Mouse (Mus musculus): ENCODE measurements around the gene Fam129a. TPM values are rescaled to one million over a fixed set of nuclear protein-coding genes. Genes with fewer than 3 reads are reported as not detected.

The Fam129a gene
- polyA plus RNA-seq, 1 experiment from 2014 or later, result 0.96 TPM

GRCm38 (mm10) chr1:151660883-151661282 is 89.9 kb downstream of the Fam129a start:
- Histone ChIP-seq H3K27ac (replicated peaks) (no peak overlapping the region), H3K36me3 (no peaks in the 10 kb centered on the region), H3K27me3 (no peaks in the 10 kb centered on the region), H3K4me1 (replicated peaks) (0 out of 2 replicates have a peak, but pooled peaks cover 4% of the 10 kb centered on the region), H3K9ac (no peak overlapping the region), H3K4me2 (no peak overlapping the region), H3K9me3 (no peaks in the 10 kb centered on the region), H3K4me3 (no peak overlapping the region)
- ATAC-seq (ENCODE audit: low FRiP score, low read depth), result no peak
- WGBS, result 89% methylated on average over 6 of the region's 6 CpGs

DNA sequence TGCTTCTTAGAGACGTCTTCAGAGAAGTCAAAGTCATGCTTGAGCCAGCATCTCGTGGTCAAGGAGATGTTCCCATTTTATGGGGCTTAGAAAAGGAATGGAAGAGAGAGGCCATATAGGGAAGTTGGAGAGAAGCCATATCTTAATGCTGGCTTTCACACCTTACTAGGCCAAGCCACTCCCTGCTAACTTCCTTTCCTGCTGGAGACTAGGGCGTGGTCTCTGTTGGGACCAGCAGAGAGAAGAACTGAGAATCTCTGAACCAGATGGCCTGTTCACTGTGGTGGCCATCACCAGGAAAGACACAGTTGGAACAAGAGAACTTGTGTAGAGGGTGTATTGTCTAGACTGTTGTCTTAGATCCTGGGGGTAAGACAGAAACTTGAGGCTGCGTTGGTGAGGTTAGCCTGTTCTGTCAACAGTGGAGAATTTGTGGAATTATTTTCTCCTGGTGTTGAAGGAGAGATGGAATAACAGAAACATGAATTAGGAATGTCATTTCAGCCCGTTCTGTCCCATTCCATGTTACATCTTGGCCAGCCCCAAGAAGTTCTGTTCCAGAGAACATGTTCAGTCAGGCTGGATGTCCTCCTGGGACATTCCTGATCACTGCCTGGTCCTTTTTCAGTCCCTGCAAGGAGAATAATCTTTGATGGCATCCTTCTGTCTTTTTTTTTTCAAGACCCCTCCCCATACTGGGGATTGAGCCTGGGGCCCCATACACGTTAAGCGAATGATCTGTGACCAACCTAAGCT is 90.9 kb downstream of the Fam129a start:
- no peaks in the 10 kb centered on the region for H3K9me3 ChIP-seq
- no peak for ATAC-seq (ENCODE audit: low FRiP score, low read depth)
- H3K27me3 ChIP-seq, result no peaks in the 10 kb centered on the region
- no peak overlapping the region for H3K4me2 ChIP-seq
- no peak overlapping the region for H3K9ac ChIP-seq
- WGBS, result 88% methylated on average over 7 of the region's 7 CpGs
- H3K27ac ChIP-seq (replicated peaks), result no peak overlapping the region
- H3K4me1 ChIP-seq (replicated peaks), result 0 out of 2 replicates have a peak, but pooled peaks cover 4% of the 10 kb centered on the region
- H3K36me3 ChIP-seq, result no peaks in the 10 kb centered on the region
- no peak overlapping the region for H3K4me3 ChIP-seq

GRCm38 (mm10) chr1:151662958-151663357 is 92.0 kb downstream of the Fam129a start:
- Histone ChIP-seq H3K36me3 (no peaks in the 10 kb centered on the region), H3K27me3 (no peaks in the 10 kb centered on the region), H3K9me3 (no peaks in the 10 kb centered on the region), H3K9ac (no peak overlapping the region), H3K27ac (replicated peaks) (no peak overlapping the region), H3K4me1 (replicated peaks) (0 out of 2 replicates have a peak, but pooled peaks cover 4% of the 10 kb centered on the region), H3K4me2 (no peak overlapping the region), H3K4me3 (no peak overlapping the region)
- ATAC-seq (ENCODE audit: low FRiP score, low read depth), result no peak
- 87% methylated on average over 6 of the region's 6 CpGs for WGBS

GRCm38 (mm10) chr1:151664384-151664783 is 93.4 kb downstream of the Fam129a start:
- H3K9ac ChIP-seq, result no peak overlapping the region
- no peaks in the 10 kb centered on the region for H3K36me3 ChIP-seq
- no peak for ATAC-seq (ENCODE audit: low FRiP score, low read depth)
- H3K4me3 ChIP-seq, result no peak overlapping the region
- H3K4me2 ChIP-seq, result no peak overlapping the region
- H3K4me1 ChIP-seq (replicated peaks), result no peaks in the 10 kb centered on the region
- no peaks in the 10 kb centered on the region for H3K9me3 ChIP-seq
- no peak overlapping the region for H3K27ac ChIP-seq (replicated peaks)
- WGBS, result 91% methylated on average over 10 of the region's 10 CpGs
- H3K27me3 ChIP-seq, result no peaks in the 10 kb centered on the region

DNA sequence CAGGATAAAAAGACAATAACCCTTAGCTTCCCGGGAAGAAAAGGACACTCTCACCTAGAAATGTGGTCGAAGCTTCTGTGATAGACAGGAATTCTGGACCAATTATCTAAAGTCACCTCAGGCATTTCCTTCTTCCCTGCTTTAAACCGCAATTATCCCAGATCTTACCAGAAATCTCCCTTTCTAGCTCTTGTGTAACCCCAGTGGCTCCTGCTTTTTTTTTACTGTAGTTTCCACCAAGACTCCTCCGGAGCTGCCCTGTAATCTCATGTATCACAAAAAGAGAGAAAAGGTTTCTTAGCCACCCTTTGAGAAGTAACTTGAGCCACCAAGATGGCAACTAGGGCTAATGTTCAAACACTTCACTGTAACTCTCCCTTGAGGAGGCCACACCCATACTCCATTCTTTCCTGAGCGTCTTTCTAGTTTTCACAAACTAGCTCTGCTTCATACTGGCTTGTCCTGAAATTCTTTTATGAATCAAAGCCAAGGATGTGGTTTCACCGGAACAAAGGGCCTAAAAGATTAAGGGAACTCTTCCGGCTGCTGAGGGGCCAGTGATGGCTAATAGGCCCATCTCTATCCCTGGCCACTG is 93.9 kb downstream of the Fam129a start:
- no peak for ATAC-seq (ENCODE audit: low FRiP score, low read depth)
- Histone ChIP-seq H3K4me2 (no peak overlapping the region), H3K36me3 (no peaks in the 10 kb centered on the region), H3K27me3 (no peaks in the 10 kb centered on the region), H3K9me3 (no peaks in the 10 kb centered on the region), H3K9ac (no peak overlapping the region), H3K4me3 (no peak overlapping the region), H3K4me1 (replicated peaks) (no peaks in the 10 kb centered on the region), H3K27ac (replicated peaks) (no peak overlapping the region)
- WGBS, result 85% methylated on average over 7 of the region's 7 CpGs

DNA sequence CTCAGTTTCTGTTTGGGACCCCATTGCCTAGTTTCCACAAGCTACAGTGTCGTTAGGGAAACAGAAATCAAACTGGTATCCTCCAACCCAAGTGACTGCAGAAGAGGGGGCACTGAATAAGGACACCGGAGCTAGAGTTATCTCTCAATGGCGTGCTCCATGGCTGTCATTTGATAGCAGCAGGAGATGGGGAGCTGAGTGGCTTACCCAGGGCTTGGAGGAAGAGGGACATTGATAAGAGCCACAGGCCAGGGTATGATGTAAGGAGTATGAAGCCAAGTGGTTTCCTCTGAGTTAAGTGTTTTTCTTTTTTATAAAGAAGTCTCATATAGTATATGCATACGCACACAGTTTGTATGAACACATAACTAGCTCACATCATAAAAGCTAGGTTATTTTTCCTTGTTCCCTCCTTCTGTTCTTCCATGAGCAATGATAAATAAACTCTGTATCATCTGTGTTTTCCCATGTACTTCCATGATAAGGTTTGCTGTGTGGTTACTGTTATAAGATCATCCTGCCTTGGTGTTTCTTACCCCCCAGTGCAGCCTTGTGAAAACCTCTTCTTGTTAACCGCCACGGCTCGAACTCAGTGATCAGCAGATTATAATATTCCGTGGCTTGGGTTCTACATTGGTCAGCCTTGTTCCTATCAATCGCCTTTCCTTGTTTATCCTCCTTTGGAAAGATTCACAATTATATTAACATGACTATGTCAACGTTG is 96.5 kb downstream of the Fam129a start:
- no peak for ATAC-seq (ENCODE audit: low FRiP score, low read depth)
- 90% methylated on average over 10 of the region's 10 CpGs for WGBS
- no peaks in the 10 kb centered on the region for H3K9me3 ChIP-seq
- no peak overlapping the region for H3K9ac ChIP-seq
- H3K27me3 ChIP-seq, result no peaks in the 10 kb centered on the region
- no peak overlapping the region for H3K27ac ChIP-seq (replicated peaks)
- no peaks in the 10 kb centered on the region for H3K36me3 ChIP-seq
- H3K4me3 ChIP-seq, result no peak overlapping the region
- H3K4me1 ChIP-seq (replicated peaks), result no peaks in the 10 kb centered on the region
- H3K4me2 ChIP-seq, result no peak overlapping the region

- Histone ChIP-seq H3K36me3 (no peaks in the 10 kb centered on the region), H3K27ac (replicated peaks) (no peak overlapping the region), H3K9ac (no peak overlapping the region), H3K27me3 (no peaks in the 10 kb centered on the region), H3K9me3 (no peaks in the 10 kb centered on the region), H3K4me1 (replicated peaks) (no peaks in the 10 kb centered on the region), H3K4me3 (no peak overlapping the region), H3K4me2 (no peak overlapping the region)
- no peak for ATAC-seq (ENCODE audit: low FRiP score, low read depth)
- 84% methylated on average over 9 of the region's 9 CpGs for WGBS
These were observed 99.1 kb downstream of the Fam129a start for GRCm38 (mm10) chr1:151670006-151670591.

DNA sequence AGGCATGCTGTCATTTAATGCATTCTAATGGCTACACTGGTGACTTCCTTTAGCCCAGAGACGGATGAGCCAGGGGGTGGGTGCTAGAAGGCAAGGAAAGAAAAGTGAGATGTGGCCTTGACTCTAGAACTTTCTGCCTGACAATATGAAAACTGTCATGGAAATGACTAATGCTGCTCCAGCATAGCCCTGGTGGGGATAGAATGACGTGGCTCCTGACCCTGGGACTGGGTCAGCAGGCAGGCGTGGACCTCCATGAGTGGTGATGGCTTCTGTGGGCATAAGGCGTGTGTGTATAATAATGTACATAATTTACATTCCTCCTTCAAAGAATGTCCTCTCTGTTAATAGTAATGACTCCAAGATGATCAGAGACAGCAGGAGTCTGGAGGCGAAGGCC is 104.7 kb downstream of the Fam129a start:
- Histone ChIP-seq H3K9me3 (no peaks in the 10 kb centered on the region), H3K4me2 (no peak overlapping the region), H3K36me3 (no peaks in the 10 kb centered on the region), H3K27me3 (no peaks in the 10 kb centered on the region), H3K27ac (replicated peaks) (no peak overlapping the region), H3K9ac (no peak overlapping the region), H3K4me1 (replicated peaks) (no peaks in the 10 kb centered on the region), H3K4me3 (no peak overlapping the region)
- 65% methylated on average over 5 of the region's 5 CpGs for WGBS
- ATAC-seq (ENCODE audit: low FRiP score, low read depth), result no peak

DNA sequence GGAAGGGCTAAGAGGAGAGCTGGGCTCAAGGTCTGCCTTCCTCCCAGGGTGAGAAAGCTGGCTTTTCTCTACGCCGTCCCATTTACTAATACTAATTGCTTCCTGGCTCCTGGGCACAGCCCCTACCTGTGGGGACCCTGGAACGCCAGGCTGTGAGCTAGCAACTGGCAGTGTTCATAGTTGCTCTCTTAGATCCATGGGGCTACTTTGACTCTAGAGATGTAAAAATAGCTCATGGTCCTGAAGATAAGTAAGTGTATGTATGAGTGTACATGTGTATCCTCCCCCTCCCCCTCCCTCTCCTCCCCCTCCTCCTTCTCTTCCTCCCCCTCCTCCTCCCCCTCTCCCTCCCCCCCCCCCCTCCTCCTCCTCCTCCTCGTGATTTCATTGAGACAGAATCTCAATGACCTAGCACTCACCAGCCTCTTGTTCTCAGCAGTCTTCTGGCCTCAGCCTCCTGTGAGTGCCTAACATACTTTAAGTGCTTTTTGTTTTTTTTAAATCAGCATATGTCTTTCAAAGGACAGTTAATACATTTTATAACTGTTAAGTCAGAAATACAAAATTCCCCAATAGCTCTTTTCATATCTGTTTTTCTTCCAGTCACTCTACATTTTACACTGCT is 106.3 kb downstream of the Fam129a start:
- H3K9ac ChIP-seq, result no peak overlapping the region
- H3K36me3 ChIP-seq, result no peaks in the 10 kb centered on the region
- H3K4me1 ChIP-seq (replicated peaks), result no peaks in the 10 kb centered on the region
- H3K4me2 ChIP-seq, result no peak overlapping the region
- H3K9me3 ChIP-seq, result no peaks in the 10 kb centered on the region
- no peak overlapping the region for H3K27ac ChIP-seq (replicated peaks)
- no peak overlapping the region for H3K4me3 ChIP-seq
- ATAC-seq (ENCODE audit: low FRiP score, low read depth), result no peak
- no peaks in the 10 kb centered on the region for H3K27me3 ChIP-seq
- 46% methylated on average over 3 of the region's 4 CpGs for WGBS

- H3K27me3 ChIP-seq, result no peaks in the 10 kb centered on the region
- no peaks in the 10 kb centered on the region for H3K9me3 ChIP-seq
- no peak overlapping the region for H3K9ac ChIP-seq
- no peak overlapping the region for H3K4me3 ChIP-seq
- no peaks in the 10 kb centered on the region for H3K36me3 ChIP-seq
- no peak overlapping the region for H3K4me2 ChIP-seq
- no peak for ATAC-seq (ENCODE audit: low FRiP score, low read depth)
- 67% methylated on average over 4 of the region's 4 CpGs for WGBS
- H3K4me1 ChIP-seq (replicated peaks), result no peaks in the 10 kb centered on the region
- H3K27ac ChIP-seq (replicated peaks), result no peak overlapping the region
These were observed 107.0 kb downstream of the Fam129a start for GRCm38 (mm10) chr1:151677975-151678374.

DNA sequence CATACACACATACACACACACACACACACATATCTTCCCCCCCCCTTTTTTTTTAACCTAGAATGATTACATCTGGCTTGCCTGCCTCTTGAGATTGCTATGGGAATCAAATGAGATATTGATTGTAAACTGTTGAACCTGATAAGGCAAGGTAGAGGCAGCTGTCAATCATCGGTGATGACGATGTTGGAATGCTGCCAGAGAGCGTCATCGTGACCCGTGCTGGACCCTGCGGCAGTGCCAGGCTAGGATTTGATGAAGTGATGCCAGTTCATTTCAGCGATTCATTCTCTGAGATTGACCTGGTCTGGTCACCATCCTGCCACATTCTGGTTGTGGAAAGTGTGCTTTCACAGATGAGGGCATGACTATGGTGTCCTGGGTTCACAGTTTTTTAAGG is 108.2 kb downstream of the Fam129a start:
- no peak overlapping the region for H3K9ac ChIP-seq
- no peaks in the 10 kb centered on the region for H3K27me3 ChIP-seq
- H3K4me1 ChIP-seq (replicated peaks), result no peaks in the 10 kb centered on the region
- H3K4me2 ChIP-seq, result no peak overlapping the region
- no peak for ATAC-seq (ENCODE audit: low FRiP score, low read depth)
- no peaks in the 10 kb centered on the region for H3K9me3 ChIP-seq
- WGBS, result 86% methylated on average over 7 of the region's 7 CpGs
- H3K27ac ChIP-seq (replicated peaks), result no peak overlapping the region
- H3K4me3 ChIP-seq, result no peak overlapping the region
- no peaks in the 10 kb centered on the region for H3K36me3 ChIP-seq
